Mouse (Mus musculus) lung, postnatal 36 days (tissue): ENCODE measurements around the gene BC035044.
"Not testable (repeated sequence)": the region's sequence is repeated elsewhere in the genome, so short reads cannot be mapped to it uniquely, and the experiment has no call there.

Experiments used
- DNase-seq: peaks from one replicate; pipeline ENCODE4 v3.0.0; 2022; ENCODE audit warnings: mixed read lengths

Gene BC035044

GRCm38 (mm10) chr6:128826781-128827180 is 64.1 kb downstream of the BC035044 start:
- no peak for DNase-seq

GRCm38 (mm10) chr6:128826132-128826531 is 64.8 kb downstream of the BC035044 start, which contains the start of the genes Gm44511 and Klrb1b:
Gene Gm44511 (minus strand): TSS chr6:128826315.
Gene Klrb1b (minus strand): TSS chr6:128826331.
- DNase-seq = peak; percentile 66

GRCm38 (mm10) chr6:128818083-128818802 is 72.7 kb downstream of the BC035044 start:
- no peak for DNase-seq

GRCm38 (mm10) chr6:128808532-128808931 is 82.4 kb downstream of the BC035044 start:
- peak; percentile 79 for DNase-seq

GRCm38 (mm10) chr6:128807021-128807420 is 83.9 kb downstream of the BC035044 start:
- DNase-seq = peak; percentile 37

GRCm38 (mm10) chr6:128804823-128805640 is 85.9 kb downstream of the BC035044 start:
- DNase-seq = peak; percentile 87

- peak; percentile 98 for DNase-seq
Measured at GRCm38 (mm10) chr6:128802999-128803857, 87.7 kb downstream of the BC035044 start.

GRCm38 (mm10) chr6:128802557-128802956 is 88.4 kb downstream of the BC035044 start:
- no peak for DNase-seq

GRCm38 (mm10) chr6:128800696-128801095 is 90.2 kb downstream of the BC035044 start:
- not testable (repeated sequence) for DNase-seq

GRCm38 (mm10) chr6:128799896-128800270 is 91.0 kb downstream of the BC035044 start:
- no peak for DNase-seq

- peak; percentile 90 for DNase-seq
Measured at GRCm38 (mm10) chr6:128799144-128799895, 91.6 kb downstream of the BC035044 start.
